Mouse (Mus musculus) naive thymus-derived CD4-positive, alpha-beta T cell, adult 2 months (primary cell): Measurements from ENCODE around the gene Ptpn4.

Source experiments
- DNase-seq: peaks from one replicate; pipeline ENCODE4 v3.0.0-alpha.2; 2011; ENCODE audit warnings: low read depth

The Ptpn4 gene

GRCm38 (mm10) chr1:119641090-119641812 lies 196.2 kb downstream of the Ptpn4 start:
- no peak for DNase-seq

- no peak for DNase-seq
Measured at GRCm38 (mm10) chr1:119640006-119640405, 197.4 kb downstream of the Ptpn4 start.

GRCm38 (mm10) chr1:119637188-119638023 lies 200.0 kb downstream of the Ptpn4 start:
- no peak for DNase-seq

- DNase-seq: no peak
Measured at GRCm38 (mm10) chr1:119634746-119635145, 202.7 kb downstream of the Ptpn4 start.

GRCm38 (mm10) chr1:119630428-119630827 lies 207.0 kb downstream of the Ptpn4 start:
- no peak for DNase-seq

- no peak for DNase-seq
Measured at GRCm38 (mm10) chr1:119626837-119627236, 210.6 kb downstream of the Ptpn4 start.

GRCm38 (mm10) chr1:119624444-119624843 lies 213.0 kb downstream of the Ptpn4 start:
- no peak for DNase-seq

- no peak for DNase-seq
Measured at GRCm38 (mm10) chr1:119605396-119605795, 232.0 kb downstream of the Ptpn4 start.
